Mouse (Mus musculus) liver, postnatal 0 days (tissue): Measurements from ENCODE around the gene Cd80. TPM values are rescaled to one million over a fixed set of nuclear protein-coding genes. Genes with fewer than 3 reads are reported as not detected.
A peak's percentile ranks its signal among the peaks of the same experiment; 100 is the strongest.

Source experiments
- ATAC-seq: fragments of 200-750 bp; cut with Nextera tagmentation; 2 replicates; pipeline ENCODE4 v1.8.0; 2017; ENCODE audit warnings: mild to moderate bottlenecking, moderate library complexity
- DNase-seq: peaks from one replicate; pipeline ENCODE4 v3.0.0-alpha.2; 2016
- H3K27ac ChIP-seq: fragments of 300-500 bp; sonication (generic); 2 replicates; pipeline ENCODE4 v1.5.1; 2014; ENCODE audit warnings: antibody characterized with exemption, moderate library complexity, mild to moderate bottlenecking, low read depth
- H3K27me3 ChIP-seq: fragments of 300-500 bp; sonication (generic); 2 replicates; pipeline ENCODE4 v1.6.1; 2014; ENCODE audit warnings: low read length, control low read depth, mixed read lengths; ENCODE audit not compliant: insufficient read depth
- H3K36me3 ChIP-seq: fragments of 300-500 bp; sonication (generic); replicated peaks from 2 replicates; pipeline ENCODE4 v1.6.1; 2014; ENCODE audit warnings: mild to moderate bottlenecking, control low read depth, low read length, moderate library complexity, mixed read lengths; ENCODE audit not compliant: insufficient read depth
- H3K4me1 ChIP-seq: fragments of 300-500 bp; sonication (generic); 2 replicates; pipeline ENCODE4 v1.6.1; 2014; ENCODE audit warnings: antibody characterized with exemption, mild to moderate bottlenecking, control low read depth; ENCODE audit not compliant: insufficient read depth
- H3K4me2 ChIP-seq: fragments of 300-500 bp; sonication (generic); 2 replicates; pipeline ENCODE4 v1.6.1; 2014; ENCODE audit warnings: low read depth, mild to moderate bottlenecking, low read length, moderate library complexity, mixed read lengths
- H3K4me3 ChIP-seq: fragments of 300-500 bp; sonication (generic); 2 replicates; pipeline ENCODE4 v1.5.1; 2014; ENCODE audit warnings: low read depth, low read length
- H3K9ac ChIP-seq: fragments of 300-500 bp; sonication (generic); replicated peaks from 2 replicates; pipeline ENCODE4 v1.6.1; 2014; ENCODE audit warnings: mild to moderate bottlenecking, moderate library complexity
- H3K9me3 ChIP-seq: fragments of 300-500 bp; sonication (generic); 2 replicates; pipeline ENCODE4 v1.6.1; 2016; ENCODE audit warnings: mild to moderate bottlenecking, control low read depth, low read length, mixed read lengths
- CTCF ChIP-seq: sonication (generic); IDR thresholded peaks from 2 replicates; pipeline ENCODE4 v1.5.1; 2016; ENCODE audit warnings: antibody characterized with exemption, low read depth
- EP300 ChIP-seq: IDR thresholded peaks from 2 replicates; pipeline ENCODE4 v1.6.1; 2016; ENCODE audit warnings: antibody characterized with exemption, low read depth, mild to moderate bottlenecking
- WGBS: fragments of 180-500 bp; shearing (Covaris S2); extraction: QIAGEN DNeasy Blood & Tissue Kit; methylation state at CpG from one replicate; pipeline ENCODE4 v1.1.7; 2014; ENCODE audit not compliant: insufficient replicate concordance; 5-methylcytosine and 5-hydroxymethylcytosine counted together
- polyA plus RNA-seq: library from polyadenylated mRNA; unstranded; fragments of >200 nt; fragmentation: Nextera tagmentation; extraction: Ambion mirVana; gene quantifications from 2 replicates; pipeline ENCODE4 v1.2.1, GENCODE M21; 2015

The Cd80 gene
- polyA plus RNA-seq, 1 experiment from 2014 or later: 0.15 TPM

GRCm38 (mm10) chr16:38483582-38484309 lies 28.4 kb downstream of the Cd80 start:
- Histone ChIP-seq H3K4me2 (peak overlapping the region; percentile 67), H3K4me1 (peaks cover 10% of the 10 kb centered on the region; the same call in 1 of the 2 replicates), H3K36me3 (no peaks in the 10 kb centered on the region), H3K9ac (no peak overlapping the region; the same call in 1 of the 2 replicates), H3K27ac (no peak overlapping the region), H3K4me3 (peak overlapping the region; percentile 42), H3K9me3 (no peaks in the 10 kb centered on the region), H3K27me3 (peaks cover 9% of the 10 kb centered on the region; the same call in 1 of the 2 replicates)
- DNase-seq (no peak), ATAC-seq (peak; percentile 21; the same call in 1 of the 2 replicates)
- TF ChIP-seq CTCF (no peak), EP300 (no peak)
- WGBS: 20% methylated on average over 42 of the region's 42 CpGs

GRCm38 (mm10) chr16:38492551-38492950 lies 37.2 kb downstream of the Cd80 start:
- 77% methylated on average over 3 of the region's 3 CpGs for WGBS
- no peaks in the 10 kb centered on the region for H3K9me3 ChIP-seq
- no peak for ATAC-seq

GRCm38 (mm10) chr16:38493890-38494289 lies 38.5 kb downstream of the Cd80 start:
- no peak overlapping the region for H3K9ac ChIP-seq
- H3K4me2 ChIP-seq: no peak overlapping the region
- no peak for DNase-seq
- H3K4me1 ChIP-seq: no peaks in the 10 kb centered on the region
- no peaks in the 10 kb centered on the region for H3K27me3 ChIP-seq
- TF ChIP-seq EP300: no peak
- peak; percentile 28; the same call in 1 of the 2 replicates for TF ChIP-seq CTCF
- peaks cover 11% of the 10 kb centered on the region; the same call in 1 of the 2 replicates for H3K36me3 ChIP-seq
- H3K4me3 ChIP-seq: no peak overlapping the region
- WGBS: 76% methylated on average over 10 of the region's 10 CpGs
- no peak overlapping the region for H3K27ac ChIP-seq
- no peaks in the 10 kb centered on the region for H3K9me3 ChIP-seq
- ATAC-seq: no peak

More at GRCm38 (mm10) chr16:38492551-38492950, 37.2 kb downstream of the Cd80 start:
- Histone ChIP-seq H3K4me2 (no peak overlapping the region), H3K4me3 (no peak overlapping the region), H3K27me3 (no peaks in the 10 kb centered on the region), H3K36me3 (peaks cover 4% of the 10 kb centered on the region; the same call in 1 of the 2 replicates), H3K9ac (no peak overlapping the region), H3K27ac (no peak overlapping the region), H3K4me1 (no peaks in the 10 kb centered on the region)
- TF ChIP-seq CTCF (no peak), EP300 (no peak)
- no peak for DNase-seq

DNA sequence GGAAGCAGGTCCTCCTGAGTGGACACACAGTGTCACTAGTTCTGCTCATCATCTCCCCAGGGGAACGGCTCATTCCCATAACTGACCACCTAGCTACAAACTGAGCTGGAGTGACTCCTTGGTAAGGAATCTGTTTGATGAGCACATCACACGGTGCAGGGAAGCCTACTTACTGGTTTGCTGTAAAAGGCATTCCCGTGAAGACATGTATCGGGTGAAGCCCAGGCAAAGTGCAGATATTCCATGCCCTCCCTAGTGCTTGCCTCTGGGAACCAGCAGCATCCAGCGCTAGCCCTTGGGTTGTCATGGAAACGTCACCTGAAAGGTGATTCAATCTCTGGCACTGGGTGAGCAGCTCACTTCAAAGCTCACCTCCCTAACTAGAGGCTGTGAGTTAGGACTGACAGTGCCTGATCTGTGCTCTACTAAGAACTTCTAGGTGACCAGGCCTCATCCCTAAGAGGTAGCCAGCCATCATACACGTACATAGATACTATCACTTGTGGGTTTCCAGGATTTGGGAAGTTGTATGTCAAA lies 41.3 kb downstream of the Cd80 start:
- DNase-seq (no peak), ATAC-seq (no peak)
- Histone ChIP-seq H3K4me1 (no peaks in the 10 kb centered on the region), H3K4me2 (no peak overlapping the region), H3K4me3 (no peak overlapping the region), H3K27me3 (no peaks in the 10 kb centered on the region), H3K9me3 (no peaks in the 10 kb centered on the region), H3K27ac (no peak overlapping the region), H3K36me3 (peaks cover 21% of the 10 kb centered on the region), H3K9ac (no peak overlapping the region)
- 82% methylated on average over 7 of the region's 7 CpGs for WGBS
- TF ChIP-seq EP300: no peak
- TF ChIP-seq CTCF: no peak

- Histone ChIP-seq H3K27ac (no peak overlapping the region), H3K9ac (no peak overlapping the region), H3K4me3 (no peak overlapping the region), H3K36me3 (peaks cover 48% of the 10 kb centered on the region), H3K9me3 (no peaks in the 10 kb centered on the region), H3K27me3 (no peaks in the 10 kb centered on the region), H3K4me1 (no peaks in the 10 kb centered on the region), H3K4me2 (no peak overlapping the region)
- TF ChIP-seq EP300: no peak
- TF ChIP-seq CTCF: no peak
- no peak for ATAC-seq
- DNase-seq: no peak
- WGBS: 78% methylated on average over 10 of the region's 10 CpGs
These were observed 47.1 kb downstream of the Cd80 start for GRCm38 (mm10) chr16:38502469-38502868.

DNA sequence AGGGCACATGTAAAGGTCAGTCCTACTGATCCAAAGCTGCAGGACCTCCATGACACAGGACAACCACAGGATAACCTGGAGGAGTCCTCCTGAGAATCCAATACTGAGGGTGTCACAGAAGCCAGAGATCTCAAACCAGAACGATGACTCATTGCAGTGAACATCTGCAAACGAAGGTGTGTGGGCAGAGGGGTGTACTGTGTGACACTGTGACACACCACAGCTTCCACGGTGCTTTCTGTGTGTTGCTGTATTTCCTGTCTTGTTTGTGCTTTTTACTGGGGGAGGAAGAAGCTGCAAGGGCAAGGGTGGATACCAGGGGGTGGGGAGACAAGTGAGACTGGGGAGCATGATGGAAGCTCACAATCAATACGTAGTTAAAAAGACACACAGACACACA lies 48.2 kb downstream of the Cd80 start:
- ATAC-seq (no peak), DNase-seq (no peak)
- H3K9ac ChIP-seq: no peak overlapping the region
- no peak overlapping the region for H3K4me3 ChIP-seq
- 66% methylated on average over 4 of the region's 4 CpGs for WGBS
- no peaks in the 10 kb centered on the region for H3K4me1 ChIP-seq
- peaks cover 50% of the 10 kb centered on the region for H3K36me3 ChIP-seq
- no peak overlapping the region for H3K27ac ChIP-seq
- H3K9me3 ChIP-seq: no peaks in the 10 kb centered on the region
- no peak overlapping the region for H3K4me2 ChIP-seq
- no peak for TF ChIP-seq CTCF
- no peak for TF ChIP-seq EP300
- no peaks in the 10 kb centered on the region for H3K27me3 ChIP-seq
